Mouse (Mus musculus) cerebellum, adult 11 months (tissue): ENCODE measurements around the gene Phc2.
"Not testable (repeated sequence)": the region's sequence is repeated elsewhere in the genome, so short reads cannot be mapped to it uniquely, and the experiment has no call there.

Experiments used
- DNase-seq: peaks from one replicate; pipeline ENCODE4 v3.0.0; 2022

Phc2 gene

DNA sequence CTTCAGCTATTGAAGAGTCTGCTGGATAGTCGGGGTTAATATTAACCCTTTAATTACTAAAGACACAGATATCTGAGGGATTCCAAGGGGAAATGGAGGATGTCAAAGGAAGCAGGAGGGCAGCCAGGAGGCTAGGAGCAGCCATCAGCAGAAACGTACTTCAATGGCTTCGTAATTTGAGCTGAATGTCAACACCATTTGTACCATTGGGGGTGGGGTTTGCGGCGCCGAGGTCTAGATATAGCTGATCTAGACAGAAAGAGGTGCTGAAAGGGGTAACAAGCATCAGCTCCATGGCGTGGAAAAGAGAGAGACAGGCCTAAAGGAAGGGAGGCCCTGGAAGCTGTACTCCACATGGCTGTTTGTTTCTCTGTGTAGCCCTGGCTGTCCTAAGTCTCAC is 7.7 kb upstream of the Phc2 start:
- no peak for DNase-seq

GRCm38 (mm10) chr4:128648567-128649255 is 5.8 kb upstream of the Phc2 start:
- DNase-seq: no peak

GRCm38 (mm10) chr4:128651530-128651929 is 3.0 kb upstream of the Phc2 start:
- DNase-seq: peak; percentile 82

- DNase-seq: peak; percentile 21
Measured at GRCm38 (mm10) chr4:128652584-128653298, 1.8 kb upstream of the Phc2 start.

GRCm38 (mm10) chr4:128655446-128655845 is 944 bp downstream of the Phc2 start:
- DNase-seq: peak; percentile 23

GRCm38 (mm10) chr4:128660196-128660595 is 5.7 kb downstream of the Phc2 start:
- DNase-seq: no peak

DNA sequence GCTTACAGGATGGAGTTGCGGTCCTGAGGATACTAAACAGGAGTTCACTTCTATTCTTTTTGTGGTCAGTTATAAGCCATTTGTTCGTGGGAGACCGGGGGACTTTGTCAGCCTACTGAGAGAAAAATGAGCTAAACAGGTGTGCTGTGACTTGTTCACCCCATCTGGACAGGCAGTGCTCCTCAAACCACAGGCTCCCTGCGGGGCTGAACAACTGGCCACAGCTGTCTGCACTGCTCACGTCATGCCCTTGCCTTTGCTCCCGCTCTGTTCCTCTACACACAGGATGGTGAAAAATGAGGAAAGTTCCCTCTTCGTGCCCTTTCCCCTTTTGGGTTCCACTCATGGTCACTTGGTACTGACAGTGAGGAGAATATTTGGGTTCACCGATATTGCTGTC is 6.6 kb downstream of the Phc2 start:
- no peak for DNase-seq

DNA sequence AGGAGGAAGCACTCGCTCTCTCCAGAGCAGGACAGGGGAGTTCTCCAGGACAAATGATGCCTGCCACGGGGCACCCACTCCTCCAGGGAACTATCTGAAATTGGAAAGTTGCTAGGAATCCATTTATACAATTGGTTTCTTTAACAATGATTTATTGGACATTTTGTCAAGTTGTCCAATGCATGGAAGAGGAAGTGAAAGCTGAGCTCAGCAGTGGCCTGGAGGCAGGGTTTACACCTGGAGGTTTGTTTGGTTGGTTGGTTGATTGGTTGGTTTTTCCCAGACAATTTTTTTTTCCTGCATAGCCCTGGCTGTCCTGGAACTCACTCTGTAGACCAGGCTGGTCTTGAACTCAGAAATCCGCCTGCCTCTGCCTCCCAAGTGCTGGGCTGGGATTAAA is 9.5 kb downstream of the Phc2 start:
- DNase-seq: no peak

GRCm38 (mm10) chr4:128666362-128666761 is 11.9 kb downstream of the Phc2 start:
- not testable (repeated sequence) for DNase-seq

DNA sequence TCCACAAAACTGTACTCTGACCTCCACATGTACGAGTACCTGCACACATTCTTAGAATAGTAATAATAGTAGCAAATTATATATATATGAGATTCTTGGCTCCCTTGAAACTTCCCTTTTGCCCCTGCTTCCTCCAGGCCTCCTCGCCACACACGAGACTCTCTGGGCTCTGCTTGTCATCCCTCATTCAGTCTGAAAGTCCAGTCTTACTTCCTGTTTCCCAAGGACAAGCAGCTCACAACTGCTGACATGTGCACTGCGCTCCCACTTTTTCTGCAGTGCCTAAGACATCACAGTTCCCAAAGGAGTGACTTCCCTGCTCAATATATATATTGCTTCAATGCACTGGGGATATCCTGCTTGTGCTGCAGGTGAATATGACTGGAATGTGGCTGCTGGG is 12.7 kb downstream of the Phc2 start:
- not testable (repeated sequence) for DNase-seq

GRCm38 (mm10) chr4:128669229-128669628 is 14.7 kb downstream of the Phc2 start:
- no peak for DNase-seq

DNA sequence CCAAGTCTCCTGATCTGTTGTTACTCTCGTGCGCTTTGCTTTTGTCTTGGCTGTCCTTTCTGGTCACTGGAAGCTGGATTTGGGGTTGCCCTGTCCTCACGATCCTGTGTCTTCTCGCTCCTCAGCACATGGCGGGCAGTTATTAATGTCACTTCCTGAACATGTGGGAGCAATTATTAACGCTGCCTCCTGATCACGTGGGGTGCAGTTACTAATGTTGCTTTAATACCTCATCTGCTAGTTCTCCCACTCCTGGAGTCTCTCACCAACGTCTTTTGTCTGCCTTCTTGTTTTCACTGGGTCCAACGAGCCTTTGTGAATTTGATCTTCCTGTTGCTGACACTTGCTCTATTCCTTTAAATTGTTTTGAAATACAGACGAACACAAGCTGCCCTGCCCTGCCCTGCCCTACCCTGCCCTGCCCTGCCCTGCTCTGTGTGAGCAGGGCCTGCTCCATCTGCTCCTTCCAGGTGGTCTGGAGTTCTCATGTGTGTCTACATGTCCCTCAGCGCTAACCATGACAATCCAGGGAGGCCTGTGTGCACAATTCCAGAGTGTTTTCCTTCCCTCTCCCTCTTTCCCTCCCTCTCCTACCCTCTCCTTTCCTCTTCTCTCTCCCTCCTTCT is 16.2 kb downstream of the Phc2 start:
- DNase-seq: no peak

- no peak for DNase-seq
Measured at GRCm38 (mm10) chr4:128672494-128672893, 18.0 kb downstream of the Phc2 start.

- no peak for DNase-seq
Measured at GRCm38 (mm10) chr4:128678564-128679217, 24.2 kb downstream of the Phc2 start.

- DNase-seq: no peak
Measured at GRCm38 (mm10) chr4:128681126-128681525, 26.6 kb downstream of the Phc2 start.

- no peak for DNase-seq
Measured at GRCm38 (mm10) chr4:128682281-128682680, 27.8 kb downstream of the Phc2 start.

- DNase-seq: no peak
Measured at GRCm38 (mm10) chr4:128683706-128684105, 29.2 kb downstream of the Phc2 start.

- DNase-seq: no peak
Measured at GRCm38 (mm10) chr4:128684108-128684507, 29.6 kb downstream of the Phc2 start.

DNA sequence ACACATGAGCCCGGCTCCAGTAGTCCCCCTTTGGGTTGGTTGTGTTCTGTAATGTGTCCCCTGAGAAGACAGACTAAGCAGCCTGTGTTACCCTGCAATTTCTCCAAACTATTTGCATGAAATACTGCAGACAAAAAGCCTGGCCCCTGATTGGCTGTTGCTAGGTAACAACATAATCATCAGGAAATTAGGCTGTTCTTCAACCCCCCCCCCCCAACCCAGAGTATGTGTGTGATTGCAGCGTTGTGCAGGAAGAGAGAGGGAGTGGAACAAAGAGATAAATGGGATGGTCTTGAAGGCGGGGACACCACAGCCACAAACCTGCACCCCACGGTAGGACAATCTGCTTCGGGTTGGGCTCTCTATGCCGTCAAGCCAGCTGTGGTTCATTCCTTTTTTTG is 34.0 kb downstream of the Phc2 start:
- DNase-seq: no peak

DNA sequence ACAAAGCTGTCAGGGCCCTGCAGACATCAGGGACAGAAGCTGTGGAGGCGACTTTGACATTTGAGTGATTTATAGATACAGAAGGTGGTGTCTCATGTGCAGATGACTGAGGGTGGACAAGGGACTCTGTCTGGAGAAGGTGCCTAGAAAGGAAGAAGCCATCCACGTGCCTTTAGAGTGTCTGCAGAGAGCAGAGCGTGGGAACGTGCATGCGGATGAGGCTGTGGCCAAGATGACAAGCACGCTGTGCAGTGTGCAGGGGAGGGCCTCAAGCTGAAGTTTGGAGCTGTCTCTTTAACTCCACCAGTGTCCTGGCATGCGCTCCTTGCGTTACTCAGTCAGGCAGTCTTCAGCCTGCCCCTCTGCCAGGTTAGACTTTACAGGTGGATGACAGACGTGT is 34.5 kb downstream of the Phc2 start:
- DNase-seq: no peak

DNA sequence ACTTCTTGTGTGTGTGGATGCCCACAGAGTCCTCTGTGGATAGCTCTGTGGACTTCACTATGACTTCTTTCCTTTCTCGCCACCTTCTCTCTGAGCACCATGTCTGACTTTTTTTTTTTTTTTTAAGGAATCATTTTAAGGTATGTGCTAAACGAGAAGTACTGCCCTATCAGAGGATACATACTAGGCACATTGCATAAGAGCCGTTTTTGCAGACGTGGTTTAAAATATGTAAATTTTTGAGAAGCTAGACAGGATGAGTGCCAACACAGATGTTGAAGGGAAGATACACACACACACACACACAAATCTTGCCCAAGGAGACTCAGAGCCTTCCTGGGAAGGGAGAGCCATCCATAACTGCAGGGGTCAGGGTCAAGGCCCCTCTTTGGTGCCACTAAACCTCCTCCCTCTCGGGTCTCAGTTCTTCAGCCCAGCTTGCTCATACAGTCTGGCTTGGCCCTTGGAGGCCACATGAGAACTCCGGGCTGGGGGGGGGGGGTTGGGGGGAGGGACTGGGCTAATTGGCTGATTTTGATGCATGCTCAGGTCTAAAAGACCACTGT is 35.3 kb downstream of the Phc2 start:
- DNase-seq: no peak

- DNase-seq: no peak
Measured at GRCm38 (mm10) chr4:128691195-128691594, 36.7 kb downstream of the Phc2 start.
